Mouse (Mus musculus): Measurements from ENCODE around the gene Rnft2. TPM values are rescaled to one million over a fixed set of nuclear protein-coding genes. Genes with fewer than 3 reads are reported as not detected.
A peak's percentile ranks its signal among the peaks of the same experiment; 100 is the strongest.

The Rnft2 gene
- total and polyA plus RNA-seq, 3 experiments, result 0.42 to 0.71 TPM; not detected in 1

DNA sequence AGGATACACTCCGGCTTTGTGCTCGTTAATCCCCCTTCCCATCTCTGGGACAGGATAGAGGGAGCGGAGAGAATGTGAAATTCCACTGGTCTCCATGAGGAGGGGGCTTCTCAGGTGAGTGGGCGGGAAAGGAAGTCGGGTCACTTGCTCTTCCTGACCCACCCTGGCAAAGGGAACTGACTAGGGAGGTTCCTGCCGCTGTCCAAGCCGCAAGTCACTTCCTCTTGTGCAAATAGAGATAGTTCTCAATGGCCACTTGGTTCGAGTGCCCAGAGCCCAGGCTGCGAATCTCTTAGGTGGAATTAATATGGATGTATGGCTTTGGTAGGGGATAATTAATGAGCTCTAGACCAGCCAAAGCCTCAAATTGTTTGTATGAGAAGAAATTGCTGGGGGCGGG lies 15.1 kb upstream of the Rnft2 start:
- TF ChIP-seq CHD1 (IDR thresholded peaks at IDR 0.05; ENCODE audit: low read depth, low read length) (no peak), SIN3A (IDR thresholded peaks at IDR 0.05; ENCODE audit: low read length) (no peak), MYC (IDR thresholded peaks at IDR 0.05; ENCODE audit: low read depth, low read length) (no peak), MXI1 (IDR thresholded peaks at IDR 0.05; ENCODE audit: low read depth, low read length) (no peak), USF2 (IDR thresholded peaks at IDR 0.05; ENCODE audit: borderline replicate concordance in 1 of 2, insufficient read depth in 1 of 2, low read depth in 1 of 2, low read length in 2 of 2) (no peak), MAZ (IDR thresholded peaks at IDR 0.05; ENCODE audit: low read depth, low read length) (no peak), E2F4 (IDR thresholded peaks at IDR 0.05; ENCODE audit: borderline replicate concordance, low read depth, low read length) (no peak), ZKSCAN1 (IDR thresholded peaks at IDR 0.05; ENCODE audit: low read depth, low read length) (no peak), CHD2 (IDR thresholded peaks at IDR 0.05; ENCODE audit: low read length) (no peak), HCFC1 (IDR thresholded peaks at IDR 0.05; ENCODE audit: low read depth, low read length) (no peak), SMC3 (IDR thresholded peaks at IDR 0.05; ENCODE audit: low read depth, low read length) (no peak), GATA1 (IDR thresholded peaks at IDR 0.05; ENCODE audit: low read depth, low read length) (no peak), TCF12 (IDR thresholded peaks at IDR 0.05; ENCODE audit: low read depth, low read length) (no peak), TBP (IDR thresholded peaks at IDR 0.05; ENCODE audit: low read depth, low read length) (no peak), POLR2AphosphoS5 (IDR thresholded peaks at IDR 0.05; ENCODE audit: borderline replicate concordance, low read depth, low read length) (no peak), BHLHE40 (IDR thresholded peaks at IDR 0.05; ENCODE audit: borderline replicate concordance, low read depth, low read length) (no peak), KAT2A (conservative IDR thresholded peaks at IDR 0.05; ENCODE audit: low read depth, low read length) (no peak)
- Histone ChIP-seq H3K9ac (ENCODE audit: control insufficient read depth, low read depth, low read length, poor library complexity, severe bottlenecking) (no peak overlapping the region), H3K9me3 (replicated peaks; ENCODE audit: insufficient read depth, low read length) (no peaks in the 10 kb centered on the region), H3K27ac (ENCODE audit: control insufficient read depth, low read depth, low read length) (no peak overlapping the region), H3K4me1 (ENCODE audit: control insufficient read depth in 1 of 2, insufficient read depth in 2 of 2, low read length in 2 of 2) (no peaks in the 10 kb centered on the region), H3K36me3 (ENCODE audit: control insufficient read depth in 1 of 2, insufficient read depth in 2 of 2, low read length in 2 of 2) (no peaks in the 10 kb centered on the region; a peak in 1 of 4 replicates), H3K4me3 (ENCODE audit: control insufficient read depth in 1 of 2, insufficient read depth in 1 of 2, low read depth in 2 of 2, low read length in 2 of 2) (no peak overlapping the region), H3K79me2 (ENCODE audit: control insufficient read depth, insufficient read depth, low read length, poor library complexity) (no peaks in the 10 kb centered on the region), H3K27me3 (ENCODE audit: control insufficient read depth in 1 of 2, insufficient read depth in 2 of 2, low read length in 2 of 2) (no peaks in the 10 kb centered on the region)
- no peak for DNase-seq (ENCODE audit: low read depth, low spot score)

DNA sequence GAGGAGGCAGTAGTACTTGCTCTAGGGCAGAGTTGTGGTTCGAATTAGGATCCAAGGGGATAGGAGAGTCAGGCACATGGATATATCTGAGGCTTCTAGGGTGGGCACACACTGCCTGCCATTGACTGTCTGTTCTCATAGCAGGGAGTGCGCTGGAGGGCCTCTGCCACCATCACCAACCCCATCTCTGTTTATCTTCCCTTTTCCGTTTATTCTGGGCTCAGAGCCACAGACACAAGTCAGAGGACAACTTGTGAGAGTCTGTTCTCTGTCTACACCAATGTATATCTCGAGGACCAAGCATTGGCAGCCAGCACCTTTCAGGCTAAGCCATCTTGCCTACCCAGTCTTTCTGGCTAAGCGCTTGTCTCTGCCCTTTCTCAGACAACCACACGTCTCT lies 14.7 kb upstream of the Rnft2 start:
- H3K27me3 ChIP-seq (ENCODE audit: control insufficient read depth in 1 of 2, insufficient read depth in 2 of 2, low read length in 2 of 2), result no peaks in the 10 kb centered on the region
- H3K36me3 ChIP-seq (ENCODE audit: control insufficient read depth in 1 of 2, insufficient read depth in 2 of 2, low read length in 2 of 2), result no peaks in the 10 kb centered on the region; a peak in 1 of 4 replicates
- no peak overlapping the region for H3K4me3 ChIP-seq (ENCODE audit: control insufficient read depth in 1 of 2, insufficient read depth in 1 of 2, low read depth in 2 of 2, low read length in 2 of 2)
- H3K79me2 ChIP-seq (ENCODE audit: control insufficient read depth, insufficient read depth, low read length, poor library complexity), result no peaks in the 10 kb centered on the region
- TF ChIP-seq EP300 (IDR thresholded peaks at IDR 0.05; ENCODE audit: low read depth in 1 of 2, low read length in 2 of 2), result 0 out of 4 replicates have a peak, but pooled peaks of 1 of the 2 experiments have one; percentile 18
- TF ChIP-seq GABPA (IDR thresholded peaks at IDR 0.05; ENCODE audit: low read depth, low read length), result no peak
- no peak overlapping the region for H3K27ac ChIP-seq (ENCODE audit: control insufficient read depth, low read depth, low read length)
- no peak overlapping the region for H3K9ac ChIP-seq (ENCODE audit: control insufficient read depth, low read depth, low read length, poor library complexity, severe bottlenecking)
- no peaks in the 10 kb centered on the region for H3K4me1 ChIP-seq (ENCODE audit: control insufficient read depth in 1 of 2, insufficient read depth in 2 of 2, low read length in 2 of 2)
- DNase-seq (ENCODE audit: low read depth, low spot score), result peak; percentile 29
- H3K9me3 ChIP-seq (replicated peaks; ENCODE audit: insufficient read depth, low read length), result no peaks in the 10 kb centered on the region
